8 mouse cellular contexts compared by ENCODE assay signal in the genomic region with DNA sequence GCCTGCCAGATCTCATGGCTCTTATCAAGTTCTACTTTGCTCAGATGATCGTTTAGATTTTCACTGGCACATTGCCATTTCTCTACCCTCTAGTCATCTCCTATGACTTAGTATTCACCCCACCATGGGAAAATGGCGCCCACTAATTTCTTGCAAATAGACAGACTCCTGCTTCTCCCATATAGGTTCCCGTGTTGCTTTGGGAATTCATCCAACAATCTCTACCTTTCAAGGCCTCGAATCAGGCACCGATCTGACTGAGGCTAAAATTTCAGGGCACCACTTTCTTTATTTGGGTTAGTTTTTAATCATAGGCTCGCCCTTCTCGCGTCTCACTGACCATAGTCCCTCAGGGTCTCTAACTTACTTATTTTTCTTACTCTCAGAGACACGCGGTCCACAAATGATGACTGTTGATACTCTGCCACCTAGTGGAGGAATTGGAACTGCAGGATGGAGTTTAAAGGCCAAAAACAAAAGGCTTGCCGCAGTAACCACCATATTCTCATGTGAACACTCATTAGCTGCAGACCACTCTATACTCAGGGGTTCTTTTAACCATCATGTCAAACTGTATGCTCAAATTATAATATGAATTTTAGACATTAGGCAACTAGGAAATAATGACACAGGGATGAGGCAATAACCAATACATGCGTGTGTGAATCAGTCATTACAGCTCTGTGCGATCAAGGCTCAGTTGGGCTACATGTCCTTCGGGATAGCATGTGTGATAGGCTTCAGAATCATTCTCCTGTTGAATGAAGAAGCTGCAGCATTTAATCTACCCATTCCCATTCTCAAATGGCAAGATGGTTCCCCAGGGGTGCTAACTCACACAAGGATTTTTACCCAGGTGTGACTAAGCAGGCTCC.
DNase-seq lines count a peak whose midpoint lies in the region; ATAC-seq and TF ChIP-seq lines count a peak whose summit lies in the region.

No protein-coding gene starts in this region.

- no peak for ATAC-seq in intestine, postnatal 0 days
- no peak; the same call in 1 of the 2 replicates for ATAC-seq in intestine, embryonic 16.5 days
- 0 out of 2 replicates have a peak, but pooled peaks have one; percentile 32 for ATAC-seq in hindbrain, postnatal 0 days
- peak; percentile 58 for ATAC-seq in midbrain, embryonic 12.5 days (ENCODE audit: low FRiP score, low read depth)

- TF ChIP-seq CTCF in intestine, postnatal 0 days (IDR thresholded peaks at IDR 0.05; ENCODE audit: low read depth): peak; percentile 76
- TF ChIP-seq CTCF in brain, embryonic 14.5 days (IDR thresholded peaks at IDR 0.05; ENCODE audit: borderline replicate concordance, extremely low read depth, insufficient read depth, insufficient read length): peak; percentile 62; the same call in 1 of the 2 replicates
- TF ChIP-seq CTCF in hindbrain, postnatal 0 days (IDR thresholded peaks at IDR 0.05; ENCODE audit: low read depth): peak; percentile 79

- no peaks in the 10 kb centered on the region for H3K4me1 ChIP-seq in intestine, postnatal 0 days (replicated peaks; ENCODE audit: control insufficient read depth, insufficient read depth, low read length)
- no peaks in the 10 kb centered on the region for H3K4me1 ChIP-seq in intestine, embryonic 16.5 days (ENCODE audit: control insufficient read depth, insufficient read depth, low read length)
- no peaks in the 10 kb centered on the region for H3K4me1 ChIP-seq in hindbrain, postnatal 0 days (ENCODE audit: insufficient read depth, low read length)
- no peaks in the 10 kb centered on the region for H3K4me1 ChIP-seq in midbrain, embryonic 12.5 days

- no peak for TF ChIP-seq POLR2A in brain, embryonic 14.5 days (IDR thresholded peaks at IDR 0.05; ENCODE audit: borderline replicate concordance, extremely low read depth, insufficient read depth, insufficient read length, poor library complexity, severe bottlenecking)

- H3K36me3 ChIP-seq in intestine, postnatal 0 days (ENCODE audit: control insufficient read depth, insufficient read depth): no peaks in the 10 kb centered on the region
- H3K36me3 ChIP-seq in intestine, embryonic 16.5 days (ENCODE audit: control insufficient read depth, insufficient read depth, low read length): no peaks in the 10 kb centered on the region
- H3K36me3 ChIP-seq in hindbrain, postnatal 0 days (ENCODE audit: insufficient read depth, low read length): no peaks in the 10 kb centered on the region
- no peaks in the 10 kb centered on the region for H3K36me3 ChIP-seq in midbrain, embryonic 12.5 days

- no peak overlapping the region for H3K4me2 ChIP-seq in intestine, postnatal 0 days (replicated peaks; ENCODE audit: low read depth)
- no peak overlapping the region for H3K4me2 ChIP-seq in intestine, embryonic 16.5 days (ENCODE audit: low read depth, low read length)
- H3K4me2 ChIP-seq in hindbrain, postnatal 0 days (ENCODE audit: low read depth, low read length): 0 out of 2 replicates have a peak overlapping the region, but pooled peaks have one; percentile 18
- no peak overlapping the region for H3K4me2 ChIP-seq in midbrain, embryonic 12.5 days (replicated peaks)

- WGBS in intestine, postnatal 0 days: 57% methylated on average over 14 of the region's 14 CpGs
- WGBS in intestine, embryonic 16.5 days: 59% methylated on average over 14 of the region's 14 CpGs
- WGBS in hindbrain, postnatal 0 days: 55% methylated on average over 14 of the region's 14 CpGs
- 63% methylated on average over 14 of the region's 14 CpGs for WGBS in midbrain, embryonic 12.5 days

- H3K27ac ChIP-seq in intestine, postnatal 0 days (ENCODE audit: low read depth, low read length): no peak overlapping the region
- H3K27ac ChIP-seq in intestine, embryonic 16.5 days (ENCODE audit: low read length): no peak overlapping the region
- H3K27ac ChIP-seq in hindbrain, postnatal 0 days: no peak overlapping the region
- no peak overlapping the region for H3K27ac ChIP-seq in midbrain, embryonic 12.5 days (replicated peaks)

- H3K9ac ChIP-seq in intestine, postnatal 0 days (ENCODE audit: low read depth, low read length): no peak overlapping the region
- H3K9ac ChIP-seq in intestine, embryonic 16.5 days (ENCODE audit: low read depth, low read length): no peak overlapping the region
- H3K9ac ChIP-seq in hindbrain, postnatal 0 days (replicated peaks; ENCODE audit: low read length): no peak overlapping the region
- no peak overlapping the region for H3K9ac ChIP-seq in midbrain, embryonic 12.5 days (replicated peaks)

- DNase-seq in brain, embryonic 14.5 days (ENCODE audit: low read depth): peak; percentile 79
- DNase-seq in fibroblast of lung, adult 2 months (ENCODE audit: low read depth): peak; percentile 35
- peak; percentile 79 for DNase-seq in hindbrain, postnatal 0 days (ENCODE audit: low spot score)
- DNase-seq in left cerebral cortex, postnatal 14 days (ENCODE audit: low spot score in 2 of 2): peak; percentile 53 to 72
- peak; percentile 75 for DNase-seq in testis, postnatal 10 days (ENCODE audit: low spot score)

- no peaks in the 10 kb centered on the region for H3K27me3 ChIP-seq in intestine, postnatal 0 days (replicated peaks; ENCODE audit: control insufficient read depth, insufficient read depth, low read length)
- H3K27me3 ChIP-seq in intestine, embryonic 16.5 days (replicated peaks; ENCODE audit: control insufficient read depth, insufficient read depth, low read length): no peaks in the 10 kb centered on the region
- no peaks in the 10 kb centered on the region for H3K27me3 ChIP-seq in hindbrain, postnatal 0 days (ENCODE audit: insufficient read depth, low read length)
- peaks cover 8% of the 10 kb centered on the region for H3K27me3 ChIP-seq in midbrain, embryonic 12.5 days

- H3K4me3 ChIP-seq in intestine, postnatal 0 days (ENCODE audit: low read depth, low read length): no peak overlapping the region
- no peak overlapping the region for H3K4me3 ChIP-seq in intestine, embryonic 16.5 days (ENCODE audit: low read length)
- H3K4me3 ChIP-seq in hindbrain, postnatal 0 days (ENCODE audit: low read length): no peak overlapping the region
- H3K4me3 ChIP-seq in midbrain, embryonic 12.5 days: no peak overlapping the region

- H3K9me3 ChIP-seq in intestine, postnatal 0 days (ENCODE audit: control insufficient read depth): no peaks in the 10 kb centered on the region
- H3K9me3 ChIP-seq in intestine, embryonic 16.5 days (ENCODE audit: control insufficient read depth, low read length): no peaks in the 10 kb centered on the region
- no peaks in the 10 kb centered on the region for H3K9me3 ChIP-seq in hindbrain, postnatal 0 days (ENCODE audit: low read length)
- H3K9me3 ChIP-seq in midbrain, embryonic 12.5 days: no peaks in the 10 kb centered on the region

- intact Hi-C loops in left cerebral cortex, postnatal 14 days (cut with DNase I): loop anchor here (2.0 kb wide), 1 partner anchor 312 kb away; no protein-coding TSS in a partner anchor

Comparison
In these comparisons a context has a peak if more than half of its experiments do, and no peak if none do; other contexts are left out.
1. ATAC-seq: peak in hindbrain, postnatal 0 days (single experiment) and midbrain, embryonic 12.5 days (single experiment); none in intestine, postnatal 0 days (single experiment) and intestine, embryonic 16.5 days (single experiment).
2. Peak in every context shown above with its lines, with median percentiles within 50 percentile points of each other: CTCF ChIP-seq and DNase-seq.